Mouse (Mus musculus): ENCODE results near the gene Rb1. TPM values are rescaled to one million over a fixed set of nuclear protein-coding genes. Genes with fewer than 3 reads are reported as not detected.

The Rb1 gene
- polyA plus RNA-seq, 1 experiment: 7.8 TPM

GRCm38 (mm10) chr14:73210196-73210595 lies 115.4 kb downstream of the Rb1 start:
- DNase-seq: no peak
- peaks cover 3% of the 10 kb centered on the region; the same call in 1 of the 2 replicates for H3K4me1 ChIP-seq (ENCODE audit: control insufficient read depth, insufficient read depth, low read length)
- TF ChIP-seq POLR2A (IDR thresholded peaks at IDR 0.05; ENCODE audit: borderline replicate concordance, extremely low read depth, low read depth, low read length): no peak
- TF ChIP-seq CTCF (IDR thresholded peaks at IDR 0.05; ENCODE audit: insufficient read depth, low read length): no peak
- WGBS: 93% methylated on average over 8 of the region's 8 CpGs
- no peak overlapping the region for H3K4me3 ChIP-seq (replicated peaks; ENCODE audit: extremely low read depth, low read depth, low read length)

- H3K4me1 ChIP-seq (ENCODE audit: control insufficient read depth, insufficient read depth, low read length): peaks cover 3% of the 10 kb centered on the region; the same call in 1 of the 2 replicates
- no peak overlapping the region for H3K4me3 ChIP-seq (replicated peaks; ENCODE audit: extremely low read depth, low read depth, low read length)
- no peak for DNase-seq
- TF ChIP-seq CTCF (IDR thresholded peaks at IDR 0.05; ENCODE audit: insufficient read depth, low read length): no peak
- no peak for TF ChIP-seq POLR2A (IDR thresholded peaks at IDR 0.05; ENCODE audit: borderline replicate concordance, extremely low read depth, low read depth, low read length)
These were observed 116.4 kb downstream of the Rb1 start for GRCm38 (mm10) chr14:73209262-73209661.

- Histone ChIP-seq H3K4me1 (ENCODE audit: control insufficient read depth, insufficient read depth, low read length) (no peaks in the 10 kb centered on the region), H3K4me3 (replicated peaks; ENCODE audit: extremely low read depth, low read depth, low read length) (no peak overlapping the region)
- WGBS: 52% methylated on average over 3 of the region's 3 CpGs
- no peak for DNase-seq
- TF ChIP-seq POLR2A (IDR thresholded peaks at IDR 0.05; ENCODE audit: borderline replicate concordance, extremely low read depth, low read depth, low read length) (no peak), CTCF (IDR thresholded peaks at IDR 0.05; ENCODE audit: insufficient read depth, low read length) (no peak)
These were observed 121.6 kb downstream of the Rb1 start for GRCm38 (mm10) chr14:73204016-73204415.

DNA sequence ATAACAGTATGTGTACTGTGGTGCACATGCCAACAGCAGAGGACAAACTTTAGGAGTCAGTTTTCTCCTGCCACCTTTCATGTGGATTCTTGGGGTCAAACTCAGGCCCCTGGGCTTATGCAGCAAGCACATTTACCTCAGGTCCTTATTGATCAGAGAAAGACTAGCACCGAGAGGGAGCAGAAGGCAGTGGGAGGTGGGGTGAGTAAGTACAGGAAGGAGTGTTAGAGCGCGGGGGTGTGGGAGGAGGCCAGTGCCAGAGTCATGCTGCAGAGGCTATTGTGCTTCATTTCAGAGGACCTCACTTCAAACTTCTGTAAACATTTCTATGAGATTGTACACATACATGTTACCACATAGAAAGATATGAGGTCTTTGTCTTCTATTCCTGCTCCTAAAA lies 124.2 kb downstream of the Rb1 start:
- Histone ChIP-seq H3K4me3 (replicated peaks; ENCODE audit: extremely low read depth, low read depth, low read length) (no peak overlapping the region), H3K4me1 (ENCODE audit: control insufficient read depth, insufficient read depth, low read length) (no peaks in the 10 kb centered on the region)
- no peak for DNase-seq
- WGBS: 27% methylated on average over 3 of the region's 3 CpGs
- no peak for TF ChIP-seq POLR2A (IDR thresholded peaks at IDR 0.05; ENCODE audit: borderline replicate concordance, extremely low read depth, low read depth, low read length)
- no peak for TF ChIP-seq CTCF (IDR thresholded peaks at IDR 0.05; ENCODE audit: insufficient read depth, low read length)

- no peak for DNase-seq
- 79% methylated on average over 5 of the region's 5 CpGs for WGBS
- no peak overlapping the region for H3K4me3 ChIP-seq (replicated peaks; ENCODE audit: extremely low read depth, low read depth, low read length)
- TF ChIP-seq CTCF (IDR thresholded peaks at IDR 0.05; ENCODE audit: insufficient read depth, low read length): no peak
- TF ChIP-seq POLR2A (IDR thresholded peaks at IDR 0.05; ENCODE audit: borderline replicate concordance, extremely low read depth, low read depth, low read length): no peak
- H3K4me1 ChIP-seq (ENCODE audit: control insufficient read depth, insufficient read depth, low read length): no peaks in the 10 kb centered on the region
These were observed 126.6 kb downstream of the Rb1 start for GRCm38 (mm10) chr14:73199058-73199457.

GRCm38 (mm10) chr14:73186875-73187274 lies 138.7 kb downstream of the Rb1 start:
- no peak for TF ChIP-seq CTCF (IDR thresholded peaks at IDR 0.05; ENCODE audit: insufficient read depth, low read length)
- TF ChIP-seq POLR2A (IDR thresholded peaks at IDR 0.05; ENCODE audit: borderline replicate concordance, extremely low read depth, low read depth, low read length): no peak
- WGBS: 94% methylated on average over 7 of the region's 7 CpGs
- DNase-seq: no peak
- no peak overlapping the region for H3K4me3 ChIP-seq (replicated peaks; ENCODE audit: extremely low read depth, low read depth, low read length)
- no peaks in the 10 kb centered on the region for H3K4me1 ChIP-seq (ENCODE audit: control insufficient read depth, insufficient read depth, low read length)

DNA sequence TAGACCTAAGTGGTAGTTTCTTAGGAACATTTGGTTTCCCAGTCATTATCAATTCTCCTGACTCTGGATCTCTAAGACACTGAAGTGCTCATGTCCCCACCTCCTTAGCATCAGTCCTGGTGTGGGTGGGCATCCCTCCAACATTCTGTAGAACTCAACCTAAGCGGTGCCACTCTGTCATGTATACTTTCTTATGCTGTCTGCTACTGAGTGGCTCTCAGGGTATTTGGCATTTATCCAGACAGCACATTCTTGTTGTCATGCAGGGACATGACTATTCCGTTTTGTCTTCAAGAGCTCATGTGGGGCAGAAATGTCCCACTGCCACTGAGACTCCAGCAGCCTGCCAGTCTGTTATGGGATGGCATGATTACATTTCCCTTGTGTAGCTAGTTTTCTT lies 144.5 kb downstream of the Rb1 start:
- no peaks in the 10 kb centered on the region for H3K4me1 ChIP-seq (ENCODE audit: control insufficient read depth, insufficient read depth, low read length)
- DNase-seq: no peak
- H3K4me3 ChIP-seq (replicated peaks; ENCODE audit: extremely low read depth, low read depth, low read length): no peak overlapping the region
- WGBS: 36% methylated on average over 2 of the region's 2 CpGs
- TF ChIP-seq POLR2A (IDR thresholded peaks at IDR 0.05; ENCODE audit: borderline replicate concordance, extremely low read depth, low read depth, low read length) (no peak), CTCF (IDR thresholded peaks at IDR 0.05; ENCODE audit: insufficient read depth, low read length) (no peak)

GRCm38 (mm10) chr14:73180671-73181070 lies 145.0 kb downstream of the Rb1 start:
- no peak for TF ChIP-seq POLR2A (IDR thresholded peaks at IDR 0.05; ENCODE audit: borderline replicate concordance, extremely low read depth, low read depth, low read length)
- no peak for TF ChIP-seq CTCF (IDR thresholded peaks at IDR 0.05; ENCODE audit: insufficient read depth, low read length)
- WGBS: 46% methylated on average over 3 of the region's 3 CpGs
- H3K4me3 ChIP-seq (replicated peaks; ENCODE audit: extremely low read depth, low read depth, low read length): no peak overlapping the region
- no peaks in the 10 kb centered on the region for H3K4me1 ChIP-seq (ENCODE audit: control insufficient read depth, insufficient read depth, low read length)
- no peak for DNase-seq

- no peaks in the 10 kb centered on the region for H3K4me1 ChIP-seq (ENCODE audit: control insufficient read depth, insufficient read depth, low read length)
- TF ChIP-seq POLR2A (IDR thresholded peaks at IDR 0.05; ENCODE audit: borderline replicate concordance, extremely low read depth, low read depth, low read length): no peak
- no peak for TF ChIP-seq CTCF (IDR thresholded peaks at IDR 0.05; ENCODE audit: insufficient read depth, low read length)
- DNase-seq: no peak
- H3K4me3 ChIP-seq (replicated peaks; ENCODE audit: extremely low read depth, low read depth, low read length): no peak overlapping the region
- WGBS: 51% methylated on average over 4 of the region's 4 CpGs
These were observed 146.4 kb downstream of the Rb1 start for GRCm38 (mm10) chr14:73179221-73179681.

GRCm38 (mm10) chr14:73177961-73178360 lies 147.7 kb downstream of the Rb1 start:
- no peak overlapping the region for H3K4me3 ChIP-seq (replicated peaks; ENCODE audit: extremely low read depth, low read depth, low read length)
- H3K4me1 ChIP-seq (ENCODE audit: control insufficient read depth, insufficient read depth, low read length): no peaks in the 10 kb centered on the region
- DNase-seq: no peak
- TF ChIP-seq POLR2A (IDR thresholded peaks at IDR 0.05; ENCODE audit: borderline replicate concordance, extremely low read depth, low read depth, low read length): no peak
- no peak for TF ChIP-seq CTCF (IDR thresholded peaks at IDR 0.05; ENCODE audit: insufficient read depth, low read length)
- 85% methylated on average over 11 of the region's 11 CpGs for WGBS
